Mouse (Mus musculus): Measurements from ENCODE around the gene Nbl1. TPM values are rescaled to one million over a fixed set of nuclear protein-coding genes. Genes with fewer than 3 reads are reported as not detected.

Nbl1 gene
- polyA plus RNA-seq, 1 experiment from 2014 or later = 27.5 TPM

GRCm38 (mm10) chr4:139082790-139083564, 9.8 kb downstream of the Nbl1 start:
- 0 out of 2 replicates have a peak overlapping the region, but pooled peaks have one; percentile 23 for H3K9ac ChIP-seq (replicated peaks; ENCODE audit: low read length)
- H3K4me3 ChIP-seq (replicated peaks; ENCODE audit: low read depth, low read length) = no peak overlapping the region
- peak overlapping the region; percentile 34 for H3K4me2 ChIP-seq (ENCODE audit: low read length)
- peak; percentile 86 for DNase-seq
- WGBS = 13% methylated on average over 12 of the region's 12 CpGs
- H3K27ac ChIP-seq (replicated peaks; ENCODE audit: low read depth, low read length) = peak overlapping the region; percentile 45; the same call in 1 of the 2 replicates
- ATAC-seq (ENCODE audit: low FRiP score, low TSS enrichment) = peak; percentile 62
- peaks cover 18% of the 10 kb centered on the region for H3K4me1 ChIP-seq (ENCODE audit: control insufficient read depth, insufficient read depth, low read length)
- H3K27me3 ChIP-seq (ENCODE audit: control insufficient read depth, insufficient read depth, low read length) = no peaks in the 10 kb centered on the region
- H3K9me3 ChIP-seq (ENCODE audit: control insufficient read depth, low read length) = no peaks in the 10 kb centered on the region
- H3K36me3 ChIP-seq (ENCODE audit: control insufficient read depth, insufficient read depth, low read length) = no peaks in the 10 kb centered on the region

GRCm38 (mm10) chr4:139081270-139081931, 11.4 kb downstream of the Nbl1 start:
- 59% methylated on average over 18 of the region's 18 CpGs for WGBS

GRCm38 (mm10) chr4:139080259-139080658, 12.5 kb downstream of the Nbl1 start:
- no peaks in the 10 kb centered on the region for H3K36me3 ChIP-seq (ENCODE audit: control insufficient read depth, insufficient read depth, low read length)
- no peak overlapping the region for H3K9ac ChIP-seq (replicated peaks; ENCODE audit: low read length)
- no peak for ATAC-seq (ENCODE audit: low FRiP score, low TSS enrichment)
- peaks cover 17% of the 10 kb centered on the region for H3K27me3 ChIP-seq (ENCODE audit: control insufficient read depth, insufficient read depth, low read length)
- H3K4me2 ChIP-seq (ENCODE audit: low read length) = no peak overlapping the region
- WGBS = 95% methylated on average over 7 of the region's 7 CpGs
- H3K9me3 ChIP-seq (ENCODE audit: control insufficient read depth, low read length) = no peaks in the 10 kb centered on the region
- no peak for DNase-seq
- H3K27ac ChIP-seq (replicated peaks; ENCODE audit: low read depth, low read length) = no peak overlapping the region
- peaks cover 18% of the 10 kb centered on the region for H3K4me1 ChIP-seq (ENCODE audit: control insufficient read depth, insufficient read depth, low read length)
- H3K4me3 ChIP-seq (replicated peaks; ENCODE audit: low read depth, low read length) = no peak overlapping the region

More at GRCm38 (mm10) chr4:139081270-139081931, 11.4 kb downstream of the Nbl1 start:
- Histone ChIP-seq H3K27me3 (ENCODE audit: control insufficient read depth, insufficient read depth, low read length) (peaks cover 5% of the 10 kb centered on the region), H3K9me3 (ENCODE audit: control insufficient read depth, low read length) (no peaks in the 10 kb centered on the region), H3K4me2 (ENCODE audit: low read length) (no peak overlapping the region), H3K4me1 (ENCODE audit: control insufficient read depth, insufficient read depth, low read length) (peaks cover 18% of the 10 kb centered on the region), H3K36me3 (ENCODE audit: control insufficient read depth, insufficient read depth, low read length) (no peaks in the 10 kb centered on the region), H3K27ac (replicated peaks; ENCODE audit: low read depth, low read length) (peak overlapping the region; percentile 20; the same call in 1 of the 2 replicates), H3K4me3 (replicated peaks; ENCODE audit: low read depth, low read length) (no peak overlapping the region), H3K9ac (replicated peaks; ENCODE audit: low read length) (no peak overlapping the region)
- DNase-seq (peak; percentile 33), ATAC-seq (ENCODE audit: low FRiP score, low TSS enrichment) (no peak)

- no peak overlapping the region for H3K27ac ChIP-seq (replicated peaks; ENCODE audit: low read depth, low read length)
- peaks cover 25% of the 10 kb centered on the region for H3K27me3 ChIP-seq (ENCODE audit: control insufficient read depth, insufficient read depth, low read length)
- ATAC-seq (ENCODE audit: low FRiP score, low TSS enrichment) (no peak), DNase-seq (no peak)
- H3K4me2 ChIP-seq (ENCODE audit: low read length) = no peak overlapping the region
- H3K4me3 ChIP-seq (replicated peaks; ENCODE audit: low read depth, low read length) = no peak overlapping the region
- H3K9me3 ChIP-seq (ENCODE audit: control insufficient read depth, low read length) = no peaks in the 10 kb centered on the region
- H3K9ac ChIP-seq (replicated peaks; ENCODE audit: low read length) = no peak overlapping the region
- H3K4me1 ChIP-seq (ENCODE audit: control insufficient read depth, insufficient read depth, low read length) = peaks cover 18% of the 10 kb centered on the region
- 74% methylated on average over 11 of the region's 11 CpGs for WGBS
- no peaks in the 10 kb centered on the region for H3K36me3 ChIP-seq (ENCODE audit: control insufficient read depth, insufficient read depth, low read length)
Observed at GRCm38 (mm10) chr4:139079439-139079838, 13.4 kb downstream of the Nbl1 start.

DNA sequence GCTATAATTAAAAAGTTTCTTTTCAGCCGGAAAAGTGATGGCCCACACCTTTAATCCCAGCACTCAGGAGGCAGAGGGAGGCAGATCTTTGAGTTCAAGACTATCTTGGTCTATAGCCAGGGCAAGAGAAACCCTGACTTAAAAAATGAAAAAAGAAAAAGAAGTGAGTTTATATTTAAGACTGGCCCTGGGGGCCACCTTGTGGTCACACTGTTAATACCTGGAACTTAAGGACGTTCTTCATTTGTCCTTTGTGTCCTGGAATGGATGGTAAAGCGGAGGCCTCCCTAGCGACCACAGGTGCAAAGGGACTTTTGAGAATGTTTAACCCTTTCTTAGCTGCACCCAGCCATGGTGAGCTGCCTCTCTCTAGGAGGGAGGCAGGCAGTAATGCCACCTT, 14.1 kb downstream of the Nbl1 start:
- H3K9me3 ChIP-seq (ENCODE audit: control insufficient read depth, low read length) = no peaks in the 10 kb centered on the region
- H3K9ac ChIP-seq (replicated peaks; ENCODE audit: low read length) = no peak overlapping the region
- 18% methylated on average over 4 of the region's 4 CpGs for WGBS
- DNase-seq = peak; percentile 74
- H3K36me3 ChIP-seq (ENCODE audit: control insufficient read depth, insufficient read depth, low read length) = no peaks in the 10 kb centered on the region
- H3K4me2 ChIP-seq (ENCODE audit: low read length) = no peak overlapping the region
- H3K27ac ChIP-seq (replicated peaks; ENCODE audit: low read depth, low read length) = no peak overlapping the region
- peaks cover 18% of the 10 kb centered on the region for H3K4me1 ChIP-seq (ENCODE audit: control insufficient read depth, insufficient read depth, low read length)
- H3K27me3 ChIP-seq (ENCODE audit: control insufficient read depth, insufficient read depth, low read length) = peaks cover 32% of the 10 kb centered on the region
- no peak for ATAC-seq (ENCODE audit: low FRiP score, low TSS enrichment)
- no peak overlapping the region for H3K4me3 ChIP-seq (replicated peaks; ENCODE audit: low read depth, low read length)

DNA sequence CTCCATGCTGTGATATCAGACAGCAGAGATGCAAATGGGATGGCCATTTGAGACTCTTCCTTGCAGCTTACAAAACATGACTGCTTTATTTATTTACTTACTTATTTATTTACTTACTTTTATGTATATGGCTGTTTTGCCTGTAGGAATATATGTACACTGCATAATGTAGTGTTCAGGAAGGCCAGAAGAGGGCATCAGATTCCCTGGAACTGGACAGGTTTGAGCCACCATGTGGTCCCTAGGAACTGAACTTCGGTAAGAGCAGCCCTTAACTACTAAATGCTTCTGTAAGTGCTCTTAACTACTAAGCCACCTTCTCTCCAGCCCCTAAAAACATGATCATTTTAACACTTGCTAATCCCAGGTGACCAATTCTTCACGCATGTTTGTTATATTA, 14.5 kb downstream of the Nbl1 start:
- no peak for ATAC-seq (ENCODE audit: low FRiP score, low TSS enrichment)
- Histone ChIP-seq H3K9ac (replicated peaks; ENCODE audit: low read length) (no peak overlapping the region), H3K27ac (replicated peaks; ENCODE audit: low read depth, low read length) (no peak overlapping the region), H3K4me1 (ENCODE audit: control insufficient read depth, insufficient read depth, low read length) (peaks cover 14% of the 10 kb centered on the region), H3K36me3 (ENCODE audit: control insufficient read depth, insufficient read depth, low read length) (no peaks in the 10 kb centered on the region), H3K4me2 (ENCODE audit: low read length) (no peak overlapping the region), H3K27me3 (ENCODE audit: control insufficient read depth, insufficient read depth, low read length) (peaks cover 36% of the 10 kb centered on the region), H3K4me3 (replicated peaks; ENCODE audit: low read depth, low read length) (no peak overlapping the region), H3K9me3 (ENCODE audit: control insufficient read depth, low read length) (no peaks in the 10 kb centered on the region)
- WGBS = 39% methylated on average over 2 of the region's 2 CpGs
- DNase-seq = peak; percentile 69

DNA sequence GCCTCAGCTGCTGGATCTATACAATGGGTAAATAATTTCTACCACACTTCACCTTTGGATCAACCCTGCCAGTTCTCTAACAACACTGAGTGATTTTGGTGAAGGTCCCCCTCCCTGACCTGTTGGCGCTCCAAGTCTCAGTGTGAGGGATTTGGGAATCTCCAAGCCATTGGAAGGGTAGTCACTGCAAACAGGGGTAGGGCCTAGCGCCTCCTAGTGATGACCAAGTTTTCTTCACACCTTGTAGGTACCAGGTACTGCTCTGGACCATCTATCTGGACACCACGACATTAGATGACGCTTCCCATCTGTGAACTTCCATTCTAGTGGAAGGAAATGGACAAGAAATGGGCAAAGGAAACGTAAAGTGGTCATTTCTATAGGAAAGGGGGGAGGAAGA, 16.9 kb downstream of the Nbl1 start:
- Histone ChIP-seq H3K27ac (replicated peaks; ENCODE audit: low read depth, low read length) (no peak overlapping the region), H3K4me3 (replicated peaks; ENCODE audit: low read depth, low read length) (peak overlapping the region; percentile 47), H3K4me2 (ENCODE audit: low read length) (peak overlapping the region; percentile 68), H3K36me3 (ENCODE audit: control insufficient read depth, insufficient read depth, low read length) (no peaks in the 10 kb centered on the region), H3K4me1 (ENCODE audit: control insufficient read depth, insufficient read depth, low read length) (no peaks in the 10 kb centered on the region), H3K9ac (replicated peaks; ENCODE audit: low read length) (no peak overlapping the region), H3K9me3 (ENCODE audit: control insufficient read depth, low read length) (no peaks in the 10 kb centered on the region), H3K27me3 (ENCODE audit: control insufficient read depth, insufficient read depth, low read length) (peaks cover 47% of the 10 kb centered on the region)
- DNase-seq (no peak), ATAC-seq (ENCODE audit: low FRiP score, low TSS enrichment) (no peak)
- 14% methylated on average over 5 of the region's 5 CpGs for WGBS

DNA sequence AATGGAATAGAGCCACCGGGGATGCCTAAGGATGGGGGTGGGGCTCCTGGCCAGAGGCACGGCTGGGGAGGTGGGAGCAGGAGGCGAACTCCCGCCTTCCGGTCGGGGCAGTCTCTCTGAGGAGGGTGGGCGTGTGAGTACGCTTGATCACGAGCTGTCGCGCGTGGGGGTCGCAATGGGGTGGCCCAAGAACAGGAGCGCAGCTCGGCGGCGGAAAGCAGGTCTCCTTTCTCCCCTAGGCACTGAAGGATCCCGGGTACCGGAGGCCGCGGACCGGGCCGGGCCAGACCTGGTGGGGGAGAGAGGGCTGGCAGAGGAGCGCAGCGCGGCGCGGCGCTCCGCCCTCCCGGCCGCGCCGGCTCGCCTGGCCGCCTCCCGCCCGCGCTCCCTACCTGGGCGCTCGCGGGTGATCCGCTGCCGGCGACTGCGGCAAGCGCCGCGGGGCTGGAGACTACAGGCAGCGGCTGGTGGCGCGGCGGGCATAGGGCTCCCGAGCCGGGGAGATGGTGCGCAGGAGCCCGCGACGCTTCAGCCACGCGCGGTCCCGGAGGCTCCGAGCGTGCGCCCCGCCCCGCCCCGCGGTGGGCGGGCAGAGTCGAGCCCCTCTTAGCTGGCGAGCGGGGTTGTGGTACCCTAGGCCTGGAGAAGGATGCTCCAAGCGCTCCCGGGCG, 17.6 kb downstream of the Nbl1 start, which contains the start of gene Htr6:
Gene Htr6 (minus strand): TSS at position 530 of the 671 bp plus-strand sequence.
- Histone ChIP-seq H3K4me1 (ENCODE audit: control insufficient read depth, insufficient read depth, low read length) (no peaks in the 10 kb centered on the region), H3K9me3 (ENCODE audit: control insufficient read depth, low read length) (no peaks in the 10 kb centered on the region), H3K9ac (replicated peaks; ENCODE audit: low read length) (peak within 1 kb of the TSS; percentile 55), H3K27me3 (ENCODE audit: control insufficient read depth, insufficient read depth, low read length) (peaks cover 47% of the 10 kb centered on the region), H3K4me2 (ENCODE audit: low read length) (peak within 1 kb of the TSS; percentile 68), H3K36me3 (ENCODE audit: control insufficient read depth, insufficient read depth, low read length) (no peaks in the 10 kb centered on the region), H3K4me3 (replicated peaks; ENCODE audit: low read depth, low read length) (peak within 1 kb of the TSS; percentile 47), H3K27ac (replicated peaks; ENCODE audit: low read depth, low read length) (no peak within 1 kb of the TSS)
- ATAC-seq (ENCODE audit: low FRiP score, low TSS enrichment) (peak; percentile 37; the same call in 1 of the 2 replicates), DNase-seq (peak; percentile 60)
- WGBS = 1% methylated on average over 76 of the region's 77 CpGs

All from midbrain, embryonic 14.5 days (tissue).